Mouse (Mus musculus) erythroblast, embryonic 14.5 days (primary cell): ENCODE measurements around the gene Cfap46. TPM values are rescaled to one million over a fixed set of nuclear protein-coding genes. Genes with fewer than 3 reads are reported as not detected.

Experiments
- H3K27me3 ChIP-seq: 2 replicates; pipeline ENCODE4 v1.6.1; 2012; ENCODE audit warnings: inconsistent platforms; ENCODE audit not compliant: control insufficient read depth
- H3K36me3 ChIP-seq: 2 replicates; pipeline ENCODE4 v1.6.1; 2012; ENCODE audit warnings: mild to moderate bottlenecking, inconsistent platforms; ENCODE audit not compliant: control insufficient read depth
- H3K4me1 ChIP-seq: 2 replicates; pipeline ENCODE4 v1.6.1; 2012; ENCODE audit warnings: inconsistent platforms; ENCODE audit not compliant: control insufficient read depth
- H3K4me3 ChIP-seq: replicated peaks from 2 replicates; pipeline ENCODE3; 2012; ENCODE audit warnings: moderate library complexity, mild to moderate bottlenecking, inconsistent platforms
- H3K9me3 ChIP-seq: 2 replicates; pipeline ENCODE4 v1.6.1; 2012; ENCODE audit warnings: low read length, inconsistent platforms, mixed read lengths; ENCODE audit not compliant: control insufficient read depth
- GATA1 ChIP-seq: IDR thresholded peaks from 2 replicates; pipeline ENCODE4 v1.6.1; 2012; ENCODE audit warnings: low read length, inconsistent platforms, mixed read lengths
- TAL1 ChIP-seq: IDR thresholded peaks from 3 replicates; pipeline ENCODE4 v1.6.1; 2012; ENCODE audit warnings: low read length, inconsistent platforms, mixed read lengths
- polyA plus RNA-seq: library from polyadenylated mRNA; stranded (reverse); fragments of >175 nt; gene quantifications from 2 replicates; pipeline ENCODE4 v1.2.3, GENCODE M21; 2012

The Cfap46 gene
- polyA plus RNA-seq, 1 experiment = not detected

GRCm38 (mm10) chr7:139584221-139585175, 99.1 kb downstream of the Cfap46 start:
- H3K36me3 ChIP-seq = no peaks in the 10 kb centered on the region
- TF ChIP-seq GATA1 = no peak
- TF ChIP-seq TAL1 = no peak
- H3K9me3 ChIP-seq = peaks cover 2% of the 10 kb centered on the region; the same call in 1 of the 2 replicates
- no peaks in the 10 kb centered on the region for H3K4me1 ChIP-seq
- peaks cover 81% of the 10 kb centered on the region for H3K27me3 ChIP-seq
- H3K4me3 ChIP-seq = no peak overlapping the region

GRCm38 (mm10) chr7:139583094-139583737, 100.4 kb downstream of the Cfap46 start:
- no peaks in the 10 kb centered on the region for H3K36me3 ChIP-seq
- peaks cover 86% of the 10 kb centered on the region for H3K27me3 ChIP-seq

GRCm38 (mm10) chr7:139582595-139582994, 101.0 kb downstream of the Cfap46 start, which contains the start of gene Nkx6-2:
Gene Nkx6-2, minus strand, starts transcription at chr7:139582797.
- no peaks in the 10 kb centered on the region for H3K4me1 ChIP-seq
- TF ChIP-seq TAL1 (no peak), GATA1 (no peak)

More at GRCm38 (mm10) chr7:139583094-139583737, 100.4 kb downstream of the Cfap46 start:
- peaks cover 2% of the 10 kb centered on the region; the same call in 1 of the 2 replicates for H3K9me3 ChIP-seq
- H3K4me1 ChIP-seq = no peaks in the 10 kb centered on the region
- no peak for TF ChIP-seq GATA1
- no peak for TF ChIP-seq TAL1
- no peak overlapping the region for H3K4me3 ChIP-seq

GRCm38 (mm10) chr7:139581801-139582571, 101.6 kb downstream of the Cfap46 start:
- peaks cover 79% of the 10 kb centered on the region for H3K27me3 ChIP-seq
- no peaks in the 10 kb centered on the region for H3K36me3 ChIP-seq
- no peak overlapping the region for H3K4me3 ChIP-seq
- no peaks in the 10 kb centered on the region for H3K4me1 ChIP-seq
- peaks cover 2% of the 10 kb centered on the region; the same call in 1 of the 2 replicates for H3K9me3 ChIP-seq
- TF ChIP-seq GATA1 = no peak
- no peak for TF ChIP-seq TAL1

More at GRCm38 (mm10) chr7:139582595-139582994, 101.0 kb downstream of the Cfap46 start, which contains the start of gene Nkx6-2:
- Histone ChIP-seq H3K36me3 (no peaks in the 10 kb centered on the region), H3K9me3 (peaks cover 2% of the 10 kb centered on the region; the same call in 1 of the 2 replicates), H3K27me3 (peaks cover 83% of the 10 kb centered on the region), H3K4me3 (no peak within 1 kb of the TSS)

GRCm38 (mm10) chr7:139580851-139581775, 102.5 kb downstream of the Cfap46 start:
- TF ChIP-seq TAL1 (no peak), GATA1 (no peak)
- Histone ChIP-seq H3K4me3 (no peak overlapping the region), H3K4me1 (no peaks in the 10 kb centered on the region), H3K36me3 (no peaks in the 10 kb centered on the region), H3K9me3 (peaks cover 2% of the 10 kb centered on the region; the same call in 1 of the 2 replicates), H3K27me3 (peaks cover 70% of the 10 kb centered on the region)

GRCm38 (mm10) chr7:139579261-139579905, 104.2 kb downstream of the Cfap46 start:
- peaks cover 2% of the 10 kb centered on the region; the same call in 1 of the 2 replicates for H3K9me3 ChIP-seq
- no peaks in the 10 kb centered on the region for H3K36me3 ChIP-seq
- H3K27me3 ChIP-seq = peaks cover 53% of the 10 kb centered on the region
- H3K4me1 ChIP-seq = no peaks in the 10 kb centered on the region
- H3K4me3 ChIP-seq = no peak overlapping the region
- no peak for TF ChIP-seq TAL1
- TF ChIP-seq GATA1 = no peak

GRCm38 (mm10) chr7:139576064-139576686, 107.4 kb downstream of the Cfap46 start:
- TF ChIP-seq GATA1 = no peak
- H3K4me3 ChIP-seq = no peak overlapping the region
- no peaks in the 10 kb centered on the region for H3K4me1 ChIP-seq
- no peaks in the 10 kb centered on the region for H3K9me3 ChIP-seq
- peaks cover 21% of the 10 kb centered on the region for H3K27me3 ChIP-seq
- H3K36me3 ChIP-seq = no peaks in the 10 kb centered on the region
